Mouse (Mus musculus) bone marrow macrophage, adult 2 months (primary cell): ENCODE measurements at regions not wholly inside any gene's neighbourhood (a gene's known extent, or its start where the extent isn't known, plus 50 kb on each side); places are given as distances from the start of the nearest gene placed in this dataset.

Experiments
- CTCF ChIP-seq: IDR thresholded peaks from 2 replicates; pipeline ENCODE4 v1.5.1; 2012; ENCODE audit warnings: low read depth, mild to moderate bottlenecking, low read length, moderate library complexity
- POLR2A ChIP-seq: IDR thresholded peaks from 2 replicates; pipeline ENCODE4 v1.6.1; 2012; ENCODE audit warnings: mild to moderate bottlenecking, low read depth, low read length, borderline replicate concordance

- TF ChIP-seq POLR2A: no peak
- no peak for TF ChIP-seq CTCF
These were observed 90.6 kb downstream of the Psmg1 start for GRCm38 (mm10) chr16:95900181-95900580.
